Mouse (Mus musculus) inflammation-experienced regulatory T-cells (primary cell): Measurements from ENCODE around the gene Dctn3. TPM values are rescaled to one million over a fixed set of nuclear protein-coding genes. Genes with fewer than 3 reads are reported as not detected.

Source experiments
- polyA plus RNA-seq, 2 experiments: library from polyadenylated mRNA; unstranded; fragments of 100-300 nt; shearing (Covaris generic); gene quantifications; one replicate each; pipeline ENCODE4 v1.2.1; 2017

Dctn3 gene
- polyA plus RNA-seq: 100 to 1,000 TPM; 110 to 129 TPM

GRCm38 (mm10) chr4:41722918-41723351 lies at the start of gene Dctn3:
Gene Dctn3 (minus strand): TSS chr4:41723170.

GRCm38 (mm10) chr4:41755338-41756305 lies 32.7 kb upstream of the Dctn3 start, which contains the start of gene Sigmar1:
Gene Sigmar1 (minus strand): TSS chr4:41756157.

DNA sequence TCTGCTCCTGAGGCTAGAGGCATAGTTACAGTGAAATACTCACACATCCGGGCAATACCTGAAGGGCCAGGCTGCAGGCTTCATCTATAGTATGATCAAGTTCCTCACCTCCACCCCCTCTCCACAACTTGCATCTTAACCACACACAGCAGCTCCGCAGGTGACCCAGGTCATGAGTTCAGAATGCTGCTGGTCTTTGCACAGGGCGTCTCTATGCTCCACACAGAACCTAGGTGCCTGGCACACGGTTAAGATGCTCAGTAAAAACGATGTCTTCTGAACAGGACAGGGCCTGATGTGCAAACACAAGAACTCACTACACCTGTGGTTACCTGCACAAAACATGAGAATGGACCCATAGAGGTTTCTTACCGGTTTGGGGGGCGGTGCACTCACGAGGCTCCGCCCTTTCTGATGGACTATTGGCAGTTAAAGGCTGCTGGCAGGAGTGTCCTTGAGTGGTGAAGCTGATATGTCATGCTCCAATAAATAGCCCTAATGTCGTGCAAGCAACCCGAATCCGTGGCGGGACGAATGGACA lies 31.9 kb upstream of the Dctn3 start, which contains the start of gene Galt:
Galt (plus strand) TSS at position 432 of the 541 bp plus-strand sequence.

GRCm38 (mm10) chr4:41731052-41731765 lies 8.2 kb upstream of the Dctn3 start, which contains the start of gene Arid3c:
Gene Arid3c (minus strand): TSS chr4:41731142.

GRCm38 (mm10) chr4:41713197-41714067 lies 9.5 kb downstream of the Dctn3 start, which contains the start of gene Rpp25l:
Gene Rpp25l (minus strand): TSS chr4:41713534.

GRCm38 (mm10) chr4:41699783-41700182 lies 23.2 kb downstream of the Dctn3 start, which contains the start of gene Il11ra1:
Gene Il11ra1 (plus strand): TSS chr4:41699989.

GRCm38 (mm10) chr4:41696930-41697841 lies 25.8 kb downstream of the Dctn3 start, which contains the start of gene Cntfr:
Gene Cntfr (minus strand): TSS chr4:41697089.

Other genes with a start within 250 kb of the Dctn3 start
- gene AI464131, start 220.1 kb downstream of the Dctn3 start, polyA plus RNA-seq: 1 to 10 TPM in 1 of 2 experiments, under 1 TPM in 1; 0.60 to 2.9 TPM
- not detected for gene 1110017D15Rik, start 205.8 kb downstream of the Dctn3 start, polyA plus RNA-seq
- 1 to 10 TPM; 1.7 to 4.3 TPM for gene Fam219a, start 153.6 kb downstream of the Dctn3 start, polyA plus RNA-seq
- 1 to 10 TPM in 1 of 2 experiments, not detected in 1; 1.4 TPM for gene Dnaic1, start 153.4 kb downstream of the Dctn3 start, polyA plus RNA-seq
- gene Enho, start 82.8 kb downstream of the Dctn3 start, polyA plus RNA-seq: 1 to 10 TPM in 1 of 2 experiments, not detected in 1; 1.6 TPM
- under 1 TPM; 0.31 to 0.72 TPM for gene Cntfr, start 26.1 kb downstream of the Dctn3 start, polyA plus RNA-seq
- gene Il11ra1, start 23.2 kb downstream of the Dctn3 start, polyA plus RNA-seq: 10 to 100 TPM; 11.9 to 13.2 TPM
- 10 to 100 TPM; 36.8 to 37.6 TPM for gene Rpp25l, start 9.6 kb downstream of the Dctn3 start, polyA plus RNA-seq
- gene Arid3c, start 8.0 kb upstream of the Dctn3 start, polyA plus RNA-seq: not detected
- gene Galt, start 32.1 kb upstream of the Dctn3 start, polyA plus RNA-seq: 10 to 100 TPM; 63.9 to 77.7 TPM
- 10 to 100 TPM; 41.9 to 54.8 TPM for gene Sigmar1, start 33.0 kb upstream of the Dctn3 start, polyA plus RNA-seq
- gene Ccl27a, start 51.1 kb upstream of the Dctn3 start, polyA plus RNA-seq: 1 to 10 TPM; 4.2 to 8.1 TPM
- not detected for gene Gm21541, start 180.4 kb upstream of the Dctn3 start, polyA plus RNA-seq
- gene Gm20878, start 218.4 kb upstream of the Dctn3 start, polyA plus RNA-seq: 1 to 10 TPM in 1 of 2 experiments, under 1 TPM in 1; 0.83 to 1.2 TPM
- under 1 TPM in 1 of 2 experiments, not detected in 1; 0.16 TPM for gene Fam205a4, start 242.9 kb upstream of the Dctn3 start, polyA plus RNA-seq